Mouse (Mus musculus) myocyte (in vitro differentiated cells): ENCODE measurements around the gene Serping1.

ENCODE experiments used
- MYOG ChIP-seq, 3 experiments: IDR thresholded peaks; one replicate each; pipeline ENCODE4 v1.6.1; 2011; ENCODE audit warnings: control low read depth in 2 of 3, low read depth in 2 of 3, mild to moderate bottlenecking in 2 of 3; ENCODE audit not compliant: insufficient read length in 2 of 3, control insufficient read depth in 1 of 3, insufficient read depth in 1 of 3
- POLR2A ChIP-seq: IDR thresholded peaks from one replicate; pipeline ENCODE4 v1.6.1; 2011; ENCODE audit warnings: low read depth, mild to moderate bottlenecking, control low read depth, moderate library complexity; ENCODE audit not compliant: insufficient read length
- REST ChIP-seq: IDR thresholded peaks from one replicate; pipeline ENCODE4 v1.6.1; 2011; ENCODE audit warnings: mild to moderate bottlenecking, control low read depth, moderate library complexity; ENCODE audit not compliant: insufficient read depth, insufficient read length
- TCF12 ChIP-seq: IDR thresholded peaks from one replicate; pipeline ENCODE4 v1.6.1; 2011; ENCODE audit warnings: mild to moderate bottlenecking, control low read depth; ENCODE audit not compliant: poor library complexity, insufficient read depth, severe bottlenecking

- TF ChIP-seq POLR2A, result no peak
- TF ChIP-seq MYOG (IDR thresholded peaks at IDR 0.05; ENCODE audit: control insufficient read depth in 1 of 3, insufficient read depth in 1 of 3, insufficient read length in 2 of 3, low read depth in 2 of 3), result no peak
- TF ChIP-seq TCF12, result no peak
- TF ChIP-seq REST, result no peak
These were observed 54.5 kb downstream of the Serping1 start for GRCm38 (mm10) chr2:84720718-84721117.
